Comparison of ENCODE assay signal across 10 mouse cellular contexts in genomic region chr2:156490176-156490575, GRCm38 (mm10). TPM values are rescaled to one million over a fixed set of nuclear protein-coding genes. Genes with fewer than 3 reads are reported as not detected.
DNase-seq lines count a peak whose midpoint lies in the region; ATAC-seq and TF ChIP-seq lines count a peak whose summit lies in the region.
"Had no signal": no experiment of that assay in that cellular context is flagged by ENCODE, and none has a peak within 500 bp of the region (broad histone marks: within the 10 kb centered on the region; RNA-seq: fewer than 3 reads in every experiment).

No protein-coding gene starts in this region.

- no peaks in the 10 kb centered on the region for H3K27me3 ChIP-seq in neural tube, embryonic 13.5 days
- no peaks in the 10 kb centered on the region for H3K27me3 ChIP-seq in embryonic facial prominence, embryonic 15.5 days

- no peaks in the 10 kb centered on the region for H3K9me3 ChIP-seq in neural tube, embryonic 13.5 days
- H3K9me3 ChIP-seq in embryonic facial prominence, embryonic 15.5 days (replicated peaks) = no peaks in the 10 kb centered on the region

- peak; percentile 56 for DNase-seq in gastrocnemius, adult 2 months
- DNase-seq in gastrocnemius, postnatal 36 days = no peak
- no peak for DNase-seq in neural tube, embryonic 10.5 days (ENCODE audit: extremely low spot score, low spot score)
- no peak for DNase-seq in layer of hippocampus, postnatal 10 days (ENCODE audit: low spot score in 2 of 2)
- DNase-seq in spleen, adult 12 weeks (ENCODE audit: low spot score) = no peak
- DNase-seq: kidney, adult 11 months; lung, postnatal 14 days had no signal

- WGBS in neural tube, embryonic 13.5 days = 78% methylated on average over 11 of the region's 11 CpGs
- 59% methylated on average over 11 of the region's 11 CpGs for WGBS in embryonic facial prominence, embryonic 15.5 days
- WGBS in olfactory bulb, adult 2 months = 39% methylated on average over 11 of the region's 11 CpGs

- no peak for TF ChIP-seq CTCF in gastrocnemius, adult 2 months (IDR thresholded peaks at IDR 0.05)
- TF ChIP-seq CTCF in olfactory bulb, adult 2 months (IDR thresholded peaks at IDR 0.05; ENCODE audit: insufficient read depth, low read depth, low read length) = no peak

- no peak for TF ChIP-seq POLR2A in olfactory bulb, adult 2 months (IDR thresholded peaks at IDR 0.05; ENCODE audit: insufficient read depth, low read depth, low read length)

- H3K4me1 ChIP-seq in neural tube, embryonic 13.5 days (replicated peaks) = peaks cover 30% of the 10 kb centered on the region
- peaks cover 25% of the 10 kb centered on the region for H3K4me1 ChIP-seq in embryonic facial prominence, embryonic 15.5 days
- peaks cover 55% of the 10 kb centered on the region for H3K4me1 ChIP-seq in olfactory bulb, adult 2 months (ENCODE audit: control insufficient read depth, insufficient read depth, low read length)

- ATAC-seq in neural tube, embryonic 13.5 days (ENCODE audit: low read depth) = no peak
- no peak for ATAC-seq in embryonic facial prominence, embryonic 15.5 days (ENCODE audit: insufficient number of reproducible peaks, low FRiP score, low TSS enrichment, low read depth)

- H3K4me3 ChIP-seq in gastrocnemius, adult 2 months = no peak overlapping the region
- H3K4me3 ChIP-seq in neural tube, embryonic 13.5 days = no peak overlapping the region
- no peak overlapping the region for H3K4me3 ChIP-seq in embryonic facial prominence, embryonic 15.5 days (replicated peaks)
- H3K4me3 ChIP-seq in olfactory bulb, adult 2 months (ENCODE audit: insufficient read depth, low read depth, low read length) = no peak overlapping the region

- peaks cover 11% of the 10 kb centered on the region for H3K36me3 ChIP-seq in neural tube, embryonic 13.5 days
- peaks cover under 1% of the 10 kb centered on the region; the same call in 1 of the 2 replicates for H3K36me3 ChIP-seq in embryonic facial prominence, embryonic 15.5 days

- intact Hi-C loops in gastrocnemius, adult 2 months (cut with DNase I) = no loop called here
- intact Hi-C loops in gastrocnemius, postnatal 36 days (cut with DNase I) = no loop called here

- H3K4me2 ChIP-seq in neural tube, embryonic 13.5 days = no peak overlapping the region
- H3K4me2 ChIP-seq in embryonic facial prominence, embryonic 15.5 days (replicated peaks) = no peak overlapping the region

- peak overlapping the region; percentile 31 for H3K27ac ChIP-seq in gastrocnemius, adult 2 months
- 0 out of 2 replicates have a peak overlapping the region, but pooled peaks have one; percentile 18 for H3K27ac ChIP-seq in neural tube, embryonic 13.5 days (replicated peaks)
- 0 out of 2 replicates have a peak overlapping the region, but pooled peaks have one; percentile 68 for H3K27ac ChIP-seq in embryonic facial prominence, embryonic 15.5 days (replicated peaks)
- H3K27ac ChIP-seq in olfactory bulb, adult 2 months (ENCODE audit: insufficient read depth, low read depth, low read length) = peak overlapping the region; percentile 43

- no peak overlapping the region for H3K9ac ChIP-seq in neural tube, embryonic 13.5 days
- H3K9ac ChIP-seq in embryonic facial prominence, embryonic 15.5 days = no peak overlapping the region

RNA-seq across cellular contexts. Expression of gene Aar2, which starts 57.2 kb away (rescaled TPM):
- 10 to 100 TPM; 22.0 to 22.4 TPM for total RNA-seq in gastrocnemius, adult 2 months (2021)
- total RNA-seq in gastrocnemius, postnatal 36 days (2021) = 10 to 100 TPM; 18.6 to 19.1 TPM
- 41.9 and 44.8 TPM in 2 replicates for polyA plus RNA-seq in neural tube, embryonic 13.5 days (2015; fragmentation: Nextera tagmentation; extraction: Ambion mirVana)
- polyA plus RNA-seq in embryonic facial prominence, embryonic 15.5 days (2015; fragmentation: Nextera tagmentation; extraction: Ambion mirVana) = 33.6 and 34.4 TPM in 2 replicates
- not detected in 2 replicates for polyA plus RNA-seq in olfactory bulb, adult 2 months (2012; ENCODE audit: insufficient read depth, insufficient read length, low replicate concordance, missing spikeins)
- 10 to 100 TPM; 30.4 to 33.5 TPM for total RNA-seq in layer of hippocampus, postnatal 10 days (2021)

Comparison
In these comparisons a context has a peak if more than half of its experiments do, and no peak if none do; other contexts are left out.
1. H3K27ac ChIP-seq: peak in every context shown above with its lines; median percentile 68 in embryonic facial prominence, embryonic 15.5 days; 43 in olfactory bulb, adult 2 months; 31 in gastrocnemius, adult 2 months; 18 in neural tube, embryonic 13.5 days.